Comparison of ENCODE assay signal across 9 mouse cellular contexts in genomic region chr8:71627265-71628099, GRCm38 (mm10). TPM values are rescaled to one million over a fixed set of nuclear protein-coding genes. Genes with fewer than 3 reads are reported as not detected.
DNase-seq lines count a peak whose midpoint lies in the region; ATAC-seq and TF ChIP-seq lines count a peak whose summit lies in the region.
"Had no signal": no experiment of that assay in that cellular context is flagged by ENCODE, and none has a peak within 500 bp of the region (broad histone marks: within the 10 kb centered on the region; RNA-seq: fewer than 3 reads in every experiment).

No protein-coding gene starts in this region.

- DNase-seq in adrenal gland, postnatal 10 days, result peak; percentile 26
- no peak for DNase-seq in adrenal gland, adult 18-20 months (ENCODE audit: low spot score in 2 of 2)
- DNase-seq in midbrain, embryonic 14.5 days, result no peak
- DNase-seq in hindbrain, postnatal 0 days (ENCODE audit: low spot score), result no peak
- no peak for DNase-seq in frontal cortex, postnatal 36 days (ENCODE audit: low spot score in 2 of 2)
- DNase-seq in spleen, postnatal 4 days (ENCODE audit: low spot score in 2 of 2), result no peak
- DNase-seq: cerebellum, adult 11-12 months had no signal

- ATAC-seq in midbrain, embryonic 15.5 days (replicated peaks), result no peak
- no peak for ATAC-seq in midbrain, embryonic 14.5 days (ENCODE audit: low FRiP score, low TSS enrichment)
- ATAC-seq in hindbrain, postnatal 0 days, result no peak
- ATAC-seq in megakaryocyte progenitor cell, adult 5-6 weeks (replicated peaks; ENCODE audit: poor library complexity), result peak; percentile 13; the same call in 1 of the 2 replicates

- H3K9me3 ChIP-seq in midbrain, embryonic 15.5 days, result no peaks in the 10 kb centered on the region
- no peaks in the 10 kb centered on the region for H3K9me3 ChIP-seq in midbrain, embryonic 14.5 days (ENCODE audit: control insufficient read depth, low read length)
- no peaks in the 10 kb centered on the region for H3K9me3 ChIP-seq in hindbrain, postnatal 0 days (ENCODE audit: low read length)

- H3K4me2 ChIP-seq in midbrain, embryonic 15.5 days, result no peak overlapping the region
- no peak overlapping the region for H3K4me2 ChIP-seq in midbrain, embryonic 14.5 days (ENCODE audit: low read length)
- no peak overlapping the region for H3K4me2 ChIP-seq in hindbrain, postnatal 0 days (ENCODE audit: low read depth, low read length)

- 0 out of 2 replicates have a peak overlapping the region, but pooled peaks have one; percentile 18 for H3K27ac ChIP-seq in midbrain, embryonic 15.5 days
- no peak overlapping the region for H3K27ac ChIP-seq in midbrain, embryonic 14.5 days (replicated peaks; ENCODE audit: low read depth, low read length)
- H3K27ac ChIP-seq in hindbrain, postnatal 0 days, result no peak overlapping the region

- H3K4me3 ChIP-seq in midbrain, embryonic 15.5 days, result no peak overlapping the region
- H3K4me3 ChIP-seq in midbrain, embryonic 14.5 days (replicated peaks; ENCODE audit: low read depth, low read length), result no peak overlapping the region
- H3K4me3 ChIP-seq in hindbrain, postnatal 0 days (ENCODE audit: low read length), result no peak overlapping the region

- 53% methylated on average over 9 of the region's 9 CpGs for WGBS in midbrain, embryonic 15.5 days
- WGBS in midbrain, embryonic 14.5 days, result 53% methylated on average over 9 of the region's 9 CpGs
- 51% methylated on average over 9 of the region's 9 CpGs for WGBS in hindbrain, postnatal 0 days

- H3K36me3 ChIP-seq in midbrain, embryonic 15.5 days (replicated peaks), result peaks cover 7% of the 10 kb centered on the region
- H3K36me3 ChIP-seq in midbrain, embryonic 14.5 days (ENCODE audit: control insufficient read depth, insufficient read depth, low read length), result peaks cover 32% of the 10 kb centered on the region
- peaks cover 20% of the 10 kb centered on the region for H3K36me3 ChIP-seq in hindbrain, postnatal 0 days (ENCODE audit: insufficient read depth, low read length)

- H3K27me3 ChIP-seq in midbrain, embryonic 15.5 days (replicated peaks), result peaks cover 12% of the 10 kb centered on the region
- peaks cover 10% of the 10 kb centered on the region for H3K27me3 ChIP-seq in midbrain, embryonic 14.5 days (ENCODE audit: control insufficient read depth, insufficient read depth, low read length)
- H3K27me3 ChIP-seq in hindbrain, postnatal 0 days (ENCODE audit: insufficient read depth, low read length), result no peaks in the 10 kb centered on the region

- no peak overlapping the region for H3K9ac ChIP-seq in midbrain, embryonic 15.5 days
- no peak overlapping the region for H3K9ac ChIP-seq in midbrain, embryonic 14.5 days (replicated peaks; ENCODE audit: low read length)
- H3K9ac ChIP-seq in hindbrain, postnatal 0 days (replicated peaks; ENCODE audit: low read length), result no peak overlapping the region

- 0 out of 2 replicates have a peak, but pooled peaks have one; percentile 12 for TF ChIP-seq CTCF in hindbrain, postnatal 0 days (IDR thresholded peaks at IDR 0.05; ENCODE audit: low read depth)

- peaks cover 18% of the 10 kb centered on the region for H3K4me1 ChIP-seq in midbrain, embryonic 15.5 days
- peaks cover 12% of the 10 kb centered on the region for H3K4me1 ChIP-seq in midbrain, embryonic 14.5 days (ENCODE audit: control insufficient read depth, insufficient read depth, low read length)
- H3K4me1 ChIP-seq in hindbrain, postnatal 0 days (ENCODE audit: insufficient read depth, low read length), result peaks cover 13% of the 10 kb centered on the region

RNA-seq across cellular contexts. Expression of gene Colgalt1, which starts 16.7 kb away (rescaled TPM):
- total RNA-seq in adrenal gland, postnatal 10 days (2021), result 10 to 100 TPM; 56.3 to 58.9 TPM
- total RNA-seq in adrenal gland, adult 18-20 months (2021), result 10 to 100 TPM; 48.4 to 61.1 TPM
- 70.5 and 74.5 TPM in 2 replicates for polyA plus RNA-seq in midbrain, embryonic 15.5 days (2015; fragmentation: Nextera tagmentation; extraction: Ambion mirVana)
- 60.4 and 70.3 TPM in 2 replicates for polyA plus RNA-seq in midbrain, embryonic 14.5 days (2014; fragmentation: Nextera tagmentation; extraction: Ambion mirVana)
- total RNA-seq in hindbrain, postnatal 0 days (2014; rRNA removed), result 95.9 and 121 TPM in 2 replicates
- 55.3 and 56.7 TPM in 2 replicates for polyA plus RNA-seq in hindbrain, postnatal 0 days (2015; fragmentation: Nextera tagmentation; extraction: Ambion mirVana)
- 54.0 and 63.0 TPM in 2 replicates for total RNA-seq in megakaryocyte progenitor cell, adult 5-6 weeks (2015)
- total RNA-seq in megakaryocyte progenitor cell, adult 5-6 weeks (2017), result 62.0 and 67.2 TPM in 2 replicates

RNA-seq across cellular contexts. Expression of gene Fam129c, which starts 30.0 kb away (rescaled TPM):
- total RNA-seq in adrenal gland, postnatal 10 days (2021), result 1 to 10 TPM; 3.9 to 4.2 TPM
- total RNA-seq in adrenal gland, adult 18-20 months (2021), result 1 to 10 TPM; 2.9 to 3.5 TPM
- 9.3 and 9.4 TPM in 2 replicates for polyA plus RNA-seq in midbrain, embryonic 15.5 days (2015; fragmentation: Nextera tagmentation; extraction: Ambion mirVana)
- polyA plus RNA-seq in midbrain, embryonic 14.5 days (2014; fragmentation: Nextera tagmentation; extraction: Ambion mirVana), result 6.3 and 8.5 TPM in 2 replicates
- 6.0 TPM in 2 replicates for total RNA-seq in hindbrain, postnatal 0 days (2014; rRNA removed)
- polyA plus RNA-seq in hindbrain, postnatal 0 days (2015; fragmentation: Nextera tagmentation; extraction: Ambion mirVana), result 3.3 and 4.0 TPM in 2 replicates
- 6.5 and 10.2 TPM in 2 replicates for total RNA-seq in megakaryocyte progenitor cell, adult 5-6 weeks (2015)
- total RNA-seq in megakaryocyte progenitor cell, adult 5-6 weeks (2017), result 1.00 and 5.3 TPM in 2 replicates

RNA-seq across cellular contexts. Expression of gene Pgls, which starts 35.5 kb away (rescaled TPM):
- 100 to 1,000 TPM; 233 to 245 TPM for total RNA-seq in adrenal gland, postnatal 10 days (2021)
- total RNA-seq in adrenal gland, adult 18-20 months (2021), result 100 to 1,000 TPM; 122 to 137 TPM
- polyA plus RNA-seq in midbrain, embryonic 15.5 days (2015; fragmentation: Nextera tagmentation; extraction: Ambion mirVana), result 217 and 221 TPM in 2 replicates
- 241 and 269 TPM in 2 replicates for polyA plus RNA-seq in midbrain, embryonic 14.5 days (2014; fragmentation: Nextera tagmentation; extraction: Ambion mirVana)
- total RNA-seq in hindbrain, postnatal 0 days (2014; rRNA removed), result 344 and 379 TPM in 2 replicates
- polyA plus RNA-seq in hindbrain, postnatal 0 days (2015; fragmentation: Nextera tagmentation; extraction: Ambion mirVana), result 272 and 275 TPM in 2 replicates
- total RNA-seq in megakaryocyte progenitor cell, adult 5-6 weeks (2015), result 116 and 134 TPM in 2 replicates
- 128 and 131 TPM in 2 replicates for total RNA-seq in megakaryocyte progenitor cell, adult 5-6 weeks (2017)

RNA-seq across cellular contexts. Expression of gene Unc13a, which starts 44.1 kb away (rescaled TPM):
- total RNA-seq in adrenal gland, postnatal 10 days (2021), result 1 to 10 TPM; 3.8 to 7.1 TPM
- 1 to 10 TPM; 5.9 to 7.9 TPM for total RNA-seq in adrenal gland, adult 18-20 months (2021)
- 26.9 and 27.4 TPM in 2 replicates for polyA plus RNA-seq in midbrain, embryonic 15.5 days (2015; fragmentation: Nextera tagmentation; extraction: Ambion mirVana)
- polyA plus RNA-seq in midbrain, embryonic 14.5 days (2014; fragmentation: Nextera tagmentation; extraction: Ambion mirVana), result 17.4 and 18.9 TPM in 2 replicates
- total RNA-seq in hindbrain, postnatal 0 days (2014; rRNA removed), result 81.4 and 89.1 TPM in 2 replicates
- polyA plus RNA-seq in hindbrain, postnatal 0 days (2015; fragmentation: Nextera tagmentation; extraction: Ambion mirVana), result 16.8 and 16.9 TPM in 2 replicates
- total RNA-seq in megakaryocyte progenitor cell, adult 5-6 weeks (2015), result 0.64 and 1.8 TPM in 2 replicates
- total RNA-seq in megakaryocyte progenitor cell, adult 5-6 weeks (2017), result 0.79 and 0.98 TPM in 2 replicates

RNA-seq across cellular contexts. Expression of gene Jak3, which starts 48.6 kb away (rescaled TPM):
- 10 to 100 TPM; 18.5 to 25.9 TPM for total RNA-seq in adrenal gland, postnatal 10 days (2021)
- total RNA-seq in adrenal gland, adult 18-20 months (2021), result 10 to 100 TPM; 11.6 to 17.3 TPM
- 5.2 and 5.8 TPM in 2 replicates for polyA plus RNA-seq in midbrain, embryonic 15.5 days (2015; fragmentation: Nextera tagmentation; extraction: Ambion mirVana)
- 2.5 and 3.6 TPM in 2 replicates for polyA plus RNA-seq in midbrain, embryonic 14.5 days (2014; fragmentation: Nextera tagmentation; extraction: Ambion mirVana)
- total RNA-seq in hindbrain, postnatal 0 days (2014; rRNA removed), result 14.8 and 15.3 TPM in 2 replicates
- polyA plus RNA-seq in hindbrain, postnatal 0 days (2015; fragmentation: Nextera tagmentation; extraction: Ambion mirVana), result 7.3 and 7.4 TPM in 2 replicates
- total RNA-seq in megakaryocyte progenitor cell, adult 5-6 weeks (2015), result 9.3 and 11.8 TPM in 2 replicates
- total RNA-seq in megakaryocyte progenitor cell, adult 5-6 weeks (2017), result 7.7 and 9.9 TPM in 2 replicates
